Mouse (Mus musculus) limb, embryonic 10.5 days (tissue): ENCODE measurements around the gene Cys1. TPM values are rescaled to one million over a fixed set of nuclear protein-coding genes. Genes with fewer than 3 reads are reported as not detected.
A peak's percentile ranks its signal among the peaks of the same experiment; 100 is the strongest.

Experiments used
- DNase-seq: peaks from one replicate; pipeline ENCODE4 v3.0.0-alpha.2; 2017; ENCODE audit warnings: low spot score
- H3K27ac ChIP-seq: fragments of 300-500 bp; sonication (generic); 2 replicates; pipeline ENCODE4 v1.5.1; 2016; ENCODE audit warnings: mild to moderate bottlenecking
- H3K27me3 ChIP-seq: fragments of 300-500 bp; sonication (generic); 2 replicates; pipeline ENCODE4 v1.6.1; 2016; ENCODE audit warnings: low read depth, mild to moderate bottlenecking; ENCODE audit not compliant: poor library complexity, severe bottlenecking
- H3K36me3 ChIP-seq: fragments of 300-500 bp; sonication (generic); 2 replicates; pipeline ENCODE4 v1.6.1; 2016; ENCODE audit warnings: mild to moderate bottlenecking, moderate library complexity
- H3K4me1 ChIP-seq: fragments of 300-500 bp; sonication (generic); 2 replicates; pipeline ENCODE4 v1.6.1; 2016
- H3K4me3 ChIP-seq: fragments of 300-500 bp; sonication (generic); 2 replicates; pipeline ENCODE4 v1.5.1; 2016; ENCODE audit warnings: mild to moderate bottlenecking, moderate library complexity
- H3K9me3 ChIP-seq: fragments of 300-500 bp; sonication (generic); replicated peaks from 2 replicates; pipeline ENCODE4 v1.6.1; 2016; ENCODE audit warnings: mild to moderate bottlenecking
- WGBS: fragments of 180-500 bp; shearing (Covaris S2); methylation state at CpG from one replicate; pipeline ENCODE4 v1.1.7; 2016; 5-methylcytosine and 5-hydroxymethylcytosine counted together
- polyA plus RNA-seq: library from polyadenylated mRNA; unstranded; fragments of >200 nt; fragmentation: Nextera tagmentation; extraction: Ambion mirVana; gene quantifications from 2 replicates; pipeline ENCODE4 v1.2.1, GENCODE M21; 2016

Gene Cys1
- polyA plus RNA-seq, 1 experiment from 2014 or later: 0.21 TPM

- Histone ChIP-seq H3K9me3 (no peaks in the 10 kb centered on the region), H3K4me1 (peaks cover 2% of the 10 kb centered on the region), H3K4me3 (no peak overlapping the region), H3K36me3 (no peaks in the 10 kb centered on the region), H3K27me3 (peaks cover 43% of the 10 kb centered on the region), H3K27ac (no peak overlapping the region)
- DNase-seq: no peak
- 73% methylated on average over 11 of the region's 11 CpGs for WGBS
Observed at GRCm38 (mm10) chr12:24686696-24687346, 5.2 kb upstream of the Cys1 start.

- Histone ChIP-seq H3K27ac (no peak overlapping the region), H3K4me1 (peaks cover 9% of the 10 kb centered on the region), H3K27me3 (peaks cover 50% of the 10 kb centered on the region), H3K4me3 (no peak overlapping the region), H3K9me3 (no peaks in the 10 kb centered on the region), H3K36me3 (no peaks in the 10 kb centered on the region)
- 79% methylated on average over 6 of the region's 6 CpGs for WGBS
- DNase-seq: no peak
Observed at GRCm38 (mm10) chr12:24686038-24686695, 4.6 kb upstream of the Cys1 start.

- H3K27ac ChIP-seq: no peak overlapping the region
- peaks cover 77% of the 10 kb centered on the region for H3K27me3 ChIP-seq
- 78% methylated on average over 7 of the region's 7 CpGs for WGBS
- H3K4me3 ChIP-seq: no peak overlapping the region
- H3K4me1 ChIP-seq: peaks cover 22% of the 10 kb centered on the region
- no peaks in the 10 kb centered on the region for H3K36me3 ChIP-seq
- no peaks in the 10 kb centered on the region for H3K9me3 ChIP-seq
- no peak for DNase-seq
Observed at GRCm38 (mm10) chr12:24683461-24683860, 1.8 kb upstream of the Cys1 start.

- WGBS: 60% methylated on average over 8 of the region's 8 CpGs
- Histone ChIP-seq H3K4me3 (no peak overlapping the region), H3K27me3 (peaks cover 79% of the 10 kb centered on the region), H3K9me3 (no peaks in the 10 kb centered on the region), H3K27ac (no peak overlapping the region), H3K4me1 (peaks cover 22% of the 10 kb centered on the region), H3K36me3 (no peaks in the 10 kb centered on the region)
- no peak for DNase-seq
Observed at GRCm38 (mm10) chr12:24682563-24682962, 950 bp upstream of the Cys1 start.

- Histone ChIP-seq H3K4me1 (peaks cover 22% of the 10 kb centered on the region), H3K4me3 (peak overlapping the region; percentile 69), H3K9me3 (no peaks in the 10 kb centered on the region), H3K27ac (peak overlapping the region; percentile 70), H3K27me3 (peaks cover 69% of the 10 kb centered on the region), H3K36me3 (no peaks in the 10 kb centered on the region)
- peak; percentile 65 for DNase-seq
- 1% methylated on average over 61 of the region's 61 CpGs for WGBS
Observed at GRCm38 (mm10) chr12:24680492-24681285, 924 bp downstream of the Cys1 start.

GRCm38 (mm10) chr12:24680096-24680491 is 1.5 kb downstream of the Cys1 start:
- peak overlapping the region; percentile 70; the same call in 1 of the 2 replicates for H3K27ac ChIP-seq
- no peaks in the 10 kb centered on the region for H3K9me3 ChIP-seq
- DNase-seq: no peak
- H3K27me3 ChIP-seq: peaks cover 68% of the 10 kb centered on the region
- 12% methylated on average over 9 of the region's 9 CpGs for WGBS
- no peaks in the 10 kb centered on the region for H3K36me3 ChIP-seq
- H3K4me3 ChIP-seq: peak overlapping the region; percentile 69
- peaks cover 22% of the 10 kb centered on the region for H3K4me1 ChIP-seq

- DNase-seq: no peak
- no peak overlapping the region for H3K4me3 ChIP-seq
- H3K27me3 ChIP-seq: no peaks in the 10 kb centered on the region
- no peaks in the 10 kb centered on the region for H3K4me1 ChIP-seq
- WGBS: 85% methylated on average over 5 of the region's 5 CpGs
- H3K27ac ChIP-seq: no peak overlapping the region
- no peaks in the 10 kb centered on the region for H3K9me3 ChIP-seq
- peaks cover 53% of the 10 kb centered on the region for H3K36me3 ChIP-seq
Observed at GRCm38 (mm10) chr12:24662131-24662530, 19.5 kb downstream of the Cys1 start.

GRCm38 (mm10) chr12:24661100-24661499 is 20.5 kb downstream of the Cys1 start:
- DNase-seq: no peak
- H3K36me3 ChIP-seq: peaks cover 64% of the 10 kb centered on the region
- 93% methylated on average over 4 of the region's 4 CpGs for WGBS
- no peaks in the 10 kb centered on the region for H3K4me1 ChIP-seq
- H3K9me3 ChIP-seq: no peaks in the 10 kb centered on the region
- no peak overlapping the region for H3K27ac ChIP-seq
- H3K4me3 ChIP-seq: no peak overlapping the region
- H3K27me3 ChIP-seq: no peaks in the 10 kb centered on the region

- WGBS: 94% methylated on average over 9 of the region's 9 CpGs
- no peak for DNase-seq
Observed at GRCm38 (mm10) chr12:24659923-24660322, 21.7 kb downstream of the Cys1 start.

GRCm38 (mm10) chr12:24658998-24659397 is 22.6 kb downstream of the Cys1 start:
- H3K27ac ChIP-seq: no peak overlapping the region
- no peaks in the 10 kb centered on the region for H3K4me1 ChIP-seq
- 89% methylated on average over 4 of the region's 4 CpGs for WGBS
- H3K27me3 ChIP-seq: no peaks in the 10 kb centered on the region
- H3K36me3 ChIP-seq: peaks cover 85% of the 10 kb centered on the region
- no peaks in the 10 kb centered on the region for H3K9me3 ChIP-seq
- H3K4me3 ChIP-seq: no peak overlapping the region
- no peak for DNase-seq

More at GRCm38 (mm10) chr12:24659923-24660322, 21.7 kb downstream of the Cys1 start:
- Histone ChIP-seq H3K36me3 (peaks cover 75% of the 10 kb centered on the region), H3K9me3 (no peaks in the 10 kb centered on the region), H3K4me3 (no peak overlapping the region), H3K27me3 (no peaks in the 10 kb centered on the region), H3K4me1 (no peaks in the 10 kb centered on the region), H3K27ac (no peak overlapping the region)

GRCm38 (mm10) chr12:24656436-24656835 is 25.2 kb downstream of the Cys1 start:
- Histone ChIP-seq H3K4me1 (peaks cover 14% of the 10 kb centered on the region), H3K4me3 (no peak overlapping the region), H3K36me3 (peaks cover 79% of the 10 kb centered on the region), H3K27me3 (no peaks in the 10 kb centered on the region), H3K27ac (no peak overlapping the region), H3K9me3 (no peaks in the 10 kb centered on the region)
- WGBS: 83% methylated on average over 3 of the region's 3 CpGs
- DNase-seq: no peak

GRCm38 (mm10) chr12:24654065-24654862 is 27.3 kb downstream of the Cys1 start:
- no peaks in the 10 kb centered on the region for H3K9me3 ChIP-seq
- H3K27me3 ChIP-seq: no peaks in the 10 kb centered on the region
- 89% methylated on average over 16 of the region's 16 CpGs for WGBS
- H3K4me1 ChIP-seq: peaks cover 24% of the 10 kb centered on the region
- no peak overlapping the region for H3K27ac ChIP-seq
- H3K36me3 ChIP-seq: peaks cover 60% of the 10 kb centered on the region
- no peak for DNase-seq
- no peak overlapping the region for H3K4me3 ChIP-seq
